Mouse (Mus musculus) kidney, adult 2 months (tissue): ENCODE data around the gene Gm4312. TPM values are rescaled to one million over a fixed set of nuclear protein-coding genes. Genes with fewer than 3 reads are reported as not detected.
"Not testable (repeated sequence)": the region's sequence is repeated elsewhere in the genome, so short reads cannot be mapped to it uniquely, and the experiment has no call there.

Experiments
- DNase-seq: peaks from one replicate; pipeline ENCODE4 v3.0.0; 2021
- H3K27ac ChIP-seq: fragments of 200-500 bp; 2 replicates; pipeline ENCODE4 v1.5.1; 2012; ENCODE audit warnings: low read depth, low read length, control low read depth, inconsistent platforms; ENCODE audit not compliant: insufficient read depth
- H3K27me3 ChIP-seq: fragments of 200-500 bp; replicated peaks from 2 replicates; pipeline ENCODE4 v1.6.1; 2012; ENCODE audit warnings: mild to moderate bottlenecking, moderate library complexity, low read length, inconsistent platforms; ENCODE audit not compliant: control insufficient read depth, insufficient read depth
- H3K36me3 ChIP-seq: fragments of 200-500 bp; 2 replicates; pipeline ENCODE4 v1.6.1; 2012; ENCODE audit warnings: mild to moderate bottlenecking, moderate library complexity, low read length, inconsistent platforms; ENCODE audit not compliant: control insufficient read depth, insufficient read depth
- H3K4me1 ChIP-seq: fragments of 200-500 bp; 2 replicates; pipeline ENCODE4 v1.6.1; 2011; ENCODE audit warnings: low read length; ENCODE audit not compliant: control insufficient read depth, insufficient read depth
- H3K4me3 ChIP-seq: fragments of 200-500 bp; 2 replicates; pipeline ENCODE4 v1.5.1; 2011; ENCODE audit warnings: mild to moderate bottlenecking, low read depth, low read length, control low read depth; ENCODE audit not compliant: insufficient read depth
- CTCF ChIP-seq: fragments of 200-500 bp; conservative IDR thresholded peaks from 2 replicates; pipeline ENCODE4 v1.5.1; 2011; ENCODE audit warnings: low read depth, mild to moderate bottlenecking, control low read depth, low read length, moderate library complexity, mixed read lengths; ENCODE audit not compliant: insufficient read depth, insufficient read length
- POLR2A ChIP-seq: fragments of 200-500 bp; IDR thresholded peaks from one replicate; pipeline ENCODE4 v1.6.1; 2011; ENCODE audit warnings: low read depth, low read length, control low read depth
- WGBS: fragments of 180-500 bp; shearing (Covaris S2); methylation state at CpG from one replicate; pipeline ENCODE4 v1.1.7; 2018; 5-methylcytosine and 5-hydroxymethylcytosine counted together
- polyA plus RNA-seq: library from polyadenylated mRNA; depleted of rRNA; stranded (reverse); fragments of >200 nt; gene quantifications from 2 replicates; pipeline ENCODE4 v1.2.3, GENCODE M21; 2012; rRNA removed

Gene Gm4312
- polyA plus RNA-seq: not detected in 2 replicates

- WGBS: no CpG with 5 or more reads among the region's 2 CpGs
- H3K4me1 ChIP-seq, H3K27ac ChIP-seq, DNase-seq, H3K36me3 ChIP-seq, H3K4me3 ChIP-seq, H3K27me3 ChIP-seq: not testable (repeated sequence)
These were observed at the start of gene Gm4312 for GRCm38 (mm10) chr10:100382460-100382859. Gene Gm4312 (minus strand): TSS chr10:100382560.

- no peak for TF ChIP-seq CTCF
- no peak for TF ChIP-seq POLR2A
- 68% methylated on average over 2 of the region's 2 CpGs for WGBS
- H3K4me1 ChIP-seq: no peaks in the 10 kb centered on the region
- DNase-seq: no peak
- H3K4me3 ChIP-seq: no peak overlapping the region
- no peaks in the 10 kb centered on the region for H3K27me3 ChIP-seq
- no peaks in the 10 kb centered on the region for H3K36me3 ChIP-seq
- H3K27ac ChIP-seq: no peak overlapping the region
These were observed 45.2 kb upstream of the Gm4312 start for GRCm38 (mm10) chr10:100427592-100427991.

GRCm38 (mm10) chr10:100415566-100415965 is 33.2 kb upstream of the Gm4312 start:
- Histone ChIP-seq H3K27ac (no peak overlapping the region), H3K27me3 (no peaks in the 10 kb centered on the region), H3K4me1 (no peaks in the 10 kb centered on the region), H3K36me3 (no peaks in the 10 kb centered on the region), H3K4me3 (no peak overlapping the region)
- TF ChIP-seq POLR2A (no peak), CTCF (no peak)
- no peak for DNase-seq
- WGBS: 85% methylated on average over 7 of the region's 7 CpGs

- H3K27ac ChIP-seq, H3K27me3 ChIP-seq, H3K36me3 ChIP-seq, DNase-seq, H3K4me3 ChIP-seq, H3K4me1 ChIP-seq: not testable (repeated sequence)
- WGBS: 84% methylated on average over 6 of the region's 6 CpGs
These were observed 19.9 kb upstream of the Gm4312 start for GRCm38 (mm10) chr10:100402301-100402700.

GRCm38 (mm10) chr10:100361038-100361437 is 21.3 kb downstream of the Gm4312 start, which contains the start of gene Gm4307:
Gene Gm4307 (plus strand): TSS chr10:100361338.
- H3K27ac ChIP-seq, H3K4me3 ChIP-seq, H3K36me3 ChIP-seq, DNase-seq, H3K4me1 ChIP-seq, H3K27me3 ChIP-seq: not testable (repeated sequence)
- WGBS: no CpG with 5 or more reads among the region's 3 CpGs

GRCm38 (mm10) chr10:100356841-100357240 is 25.5 kb downstream of the Gm4312 start:
- 82% methylated on average over 2 of the region's 2 CpGs for WGBS
- H3K4me1 ChIP-seq, H3K36me3 ChIP-seq, H3K27me3 ChIP-seq, H3K4me3 ChIP-seq, H3K27ac ChIP-seq: not testable (repeated sequence)
- DNase-seq: peak; percentile 5

GRCm38 (mm10) chr10:100350793-100351192 is 31.6 kb downstream of the Gm4312 start, which contains the start of gene Gm4305:
Gene Gm4305 (plus strand): TSS chr10:100351093.
- WGBS: no CpG with 5 or more reads among the region's 3 CpGs
- H3K4me3 ChIP-seq, DNase-seq, H3K27ac ChIP-seq, H3K27me3 ChIP-seq, H3K36me3 ChIP-seq, H3K4me1 ChIP-seq: not testable (repeated sequence)

GRCm38 (mm10) chr10:100345672-100346071 is 36.7 kb downstream of the Gm4312 start, which contains the start of gene Gm4303:
Gene Gm4303 (plus strand): TSS chr10:100345972.
- not testable (repeated sequence) for H3K4me1 ChIP-seq, H3K4me3 ChIP-seq, H3K36me3 ChIP-seq, H3K27me3 ChIP-seq, H3K27ac ChIP-seq, DNase-seq
- no CpG with 5 or more reads among the region's 3 CpGs for WGBS

GRCm38 (mm10) chr10:100340536-100340935 is 41.8 kb downstream of the Gm4312 start, which contains the start of gene Gm4302:
Gene Gm4302 (plus strand): TSS chr10:100340836.
- H3K27ac ChIP-seq, H3K4me3 ChIP-seq, H3K27me3 ChIP-seq, DNase-seq, H3K4me1 ChIP-seq, H3K36me3 ChIP-seq: not testable (repeated sequence)
- no CpG with 5 or more reads among the region's 3 CpGs for WGBS

- H3K27ac ChIP-seq: not testable (repeated sequence)
These were observed 47.0 kb downstream of the Gm4312 start, which contains the start of gene Gm4301 for GRCm38 (mm10) chr10:100335376-100335775. Gene Gm4301 (plus strand): TSS chr10:100335676.

More at GRCm38 (mm10) chr10:100335376-100335775, 47.0 kb downstream of the Gm4312 start, which contains the start of gene Gm4301:
- WGBS: no CpG with 5 or more reads among the region's 2 CpGs
- H3K27me3 ChIP-seq, H3K4me3 ChIP-seq, DNase-seq, H3K4me1 ChIP-seq, H3K36me3 ChIP-seq: not testable (repeated sequence)
